Mouse (Mus musculus) Patski (cell line): ENCODE data around the gene Med9. TPM values are rescaled to one million over a fixed set of nuclear protein-coding genes. Genes with fewer than 3 reads are reported as not detected.

Experiments used
- ATAC-seq: fragments of 100-300 bp; one replicate; pipeline ENCODE4 v1.8.0; 2021
- CTCF ChIA-PET: fragments of 350-600 bp; sonication (Branson Sonifier 250); formaldehyde crosslinking; loops from one replicate; lab custom pipeline; 2022; ENCODE audit warnings: inconsistent platforms; lab: Charles Lee
- POLR2A ChIA-PET: fragments of 350-600 bp; sonication (Branson Sonifier 250); formaldehyde crosslinking; loops from one replicate; lab custom pipeline; 2022; ENCODE audit warnings: antibody characterized with exemption, inconsistent platforms; lab: Charles Lee
- DNase-seq: peaks from one replicate; pipeline ENCODE4 v3.0.0-alpha.2; 2011; ENCODE audit warnings: low read depth, low spot score
- H3K27me3 ChIP-seq: fragments of 371-371 bp; one replicate; pipeline ENCODE4 v1.5.1; 2021
- CTCF ChIP-seq: fragments of 100-300 bp; IDR thresholded peaks from one replicate; pipeline ENCODE4 v1.5.1; 2021
- in situ Hi-C: fragments of 300-500 bp; cut with MboI; formaldehyde crosslinking; loops from 3 replicates; pipeline ENCODE4 v1.11.1; 2018; ENCODE audit warnings: low pct_unique_long_range_greater_than_20kb, mixed read lengths
- polyA plus RNA-seq: library from polyadenylated mRNA; unstranded; gene quantifications from one replicate; pipeline ENCODE4 v1.2.3, GENCODE M21; 2021

Med9 gene
- polyA plus RNA-seq, 1 experiment from 2014 or later, result 30.4 TPM

DNA sequence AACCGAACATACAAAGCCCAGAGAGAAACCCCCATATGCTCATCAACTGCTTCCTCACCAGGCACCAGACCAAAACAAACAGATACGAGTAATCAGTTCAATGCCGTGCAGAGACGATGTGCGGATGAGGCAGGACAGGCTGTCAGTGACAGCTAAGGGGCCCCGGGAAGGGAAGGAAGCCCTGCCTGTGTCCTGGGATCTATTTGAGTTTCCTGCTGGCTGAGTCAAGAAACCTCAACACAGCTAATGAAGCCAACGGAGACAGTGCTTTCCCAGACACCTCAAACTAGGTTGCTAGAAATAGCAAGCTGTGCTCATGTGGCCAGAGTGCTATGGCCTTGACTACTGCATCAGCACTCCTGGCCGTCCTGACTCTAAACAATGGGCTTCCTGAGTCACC lies 43.4 kb downstream of the Med9 start:
- no peaks in the 10 kb centered on the region for H3K27me3 ChIP-seq
- ATAC-seq (no peak), DNase-seq (no peak)
- ChIA-PET CTCF (no interaction called here), POLR2A (no interaction called here)
- in situ Hi-C loops, result no loop called here
- TF ChIP-seq CTCF, result no peak

DNA sequence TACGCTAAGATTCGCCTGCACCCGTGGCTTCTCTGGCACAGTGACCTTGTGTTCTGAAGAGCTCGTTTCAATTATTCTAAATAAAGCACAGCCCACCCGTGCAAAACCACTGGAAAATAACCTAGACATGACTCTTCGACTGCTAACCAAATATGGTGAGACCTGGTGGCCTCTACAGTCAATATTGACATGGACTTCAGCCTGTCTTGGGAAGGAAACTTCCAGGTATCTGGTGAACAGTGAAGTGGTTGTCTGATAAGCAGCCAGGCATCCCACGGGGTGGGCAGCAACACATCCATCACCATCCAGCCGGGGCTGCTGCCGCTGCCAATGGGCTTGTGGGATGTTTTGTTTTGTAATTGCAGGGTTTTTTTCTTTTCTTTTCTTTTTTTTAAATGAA lies 46.3 kb downstream of the Med9 start:
- in situ Hi-C loops, result no loop called here
- POLR2A ChIA-PET, result interaction anchor here (0.6 kb wide), 1 partner anchor 1877 kb away, joined by 3 read pairs; no protein-coding TSS in a partner anchor

DNA sequence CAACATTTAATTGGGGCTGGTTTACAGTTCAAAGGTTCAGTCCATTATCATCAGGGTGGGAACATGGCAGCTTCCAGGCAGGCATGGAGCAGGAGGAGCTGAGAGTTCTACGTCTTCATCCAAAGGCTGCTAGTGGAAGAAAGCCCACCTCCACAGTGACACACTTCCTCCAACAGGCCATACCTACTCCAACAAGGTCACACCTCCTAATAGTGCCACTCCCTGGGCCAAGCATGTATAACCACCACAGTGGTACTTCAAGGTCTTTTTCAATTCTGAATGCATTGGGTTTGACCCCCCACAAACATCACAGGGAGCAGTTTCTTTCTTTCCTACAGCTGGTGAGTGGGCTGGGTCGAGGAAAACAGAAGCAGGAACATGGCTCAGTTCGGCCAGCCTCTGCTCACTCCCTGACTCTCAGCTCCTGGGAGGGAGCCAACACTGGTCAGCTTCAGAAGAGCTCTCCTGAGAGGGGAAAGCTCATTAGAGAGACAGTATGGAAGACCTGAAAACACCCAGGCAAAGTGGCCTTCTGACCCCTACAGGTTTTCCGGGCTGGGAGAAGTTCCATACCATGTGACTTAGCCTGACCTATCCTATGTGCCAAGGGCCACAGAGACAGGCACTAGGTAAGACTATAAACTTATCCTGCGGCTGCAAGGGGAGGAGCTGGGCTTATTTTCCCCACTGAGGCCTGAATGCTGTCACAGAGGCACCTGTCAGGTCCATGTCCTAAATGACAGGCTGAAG lies 53.4 kb downstream of the Med9 start:
- ChIA-PET POLR2A (no interaction called here), CTCF (no interaction called here)
- in situ Hi-C loops, result no loop called here
- H3K27me3 ChIP-seq, result no peaks in the 10 kb centered on the region
- ATAC-seq (no peak), DNase-seq (no peak)
- no peak for TF ChIP-seq CTCF

More for the DNA sequence above, 46.3 kb downstream of the Med9 start:
- ATAC-seq (no peak), DNase-seq (no peak)
- CTCF ChIA-PET, result no interaction called here
- no peaks in the 10 kb centered on the region for H3K27me3 ChIP-seq
- TF ChIP-seq CTCF, result no peak

DNA sequence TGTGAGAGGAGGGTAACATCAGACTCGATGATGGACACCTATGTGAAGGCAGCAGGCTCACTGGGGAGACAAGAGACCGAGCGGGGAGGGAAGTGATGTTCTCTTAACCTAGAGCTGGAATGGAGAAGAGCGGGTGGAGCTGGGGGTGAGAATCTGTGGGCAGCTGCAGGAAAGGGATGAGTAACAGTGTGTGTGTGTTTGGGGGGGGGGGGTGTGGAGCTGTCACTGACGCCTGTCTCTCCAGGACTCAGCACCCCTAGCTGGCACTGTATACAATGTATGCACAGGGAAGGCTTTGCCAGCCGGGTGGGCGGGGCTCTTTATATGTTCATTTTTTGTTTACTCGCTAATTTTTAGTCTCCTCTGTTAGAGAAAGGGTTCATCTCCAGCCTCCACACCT lies 55.8 kb downstream of the Med9 start:
- no peak for TF ChIP-seq CTCF
- ATAC-seq (no peak), DNase-seq (no peak)
- CTCF ChIA-PET, result no interaction called here
- H3K27me3 ChIP-seq, result peaks cover 2% of the 10 kb centered on the region
- in situ Hi-C loops, result no loop called here
- POLR2A ChIA-PET, result interaction anchor here (1.0 kb wide), 1 partner anchor 23 kb away, joined by 3 read pairs; no protein-coding TSS in a partner anchor

DNA sequence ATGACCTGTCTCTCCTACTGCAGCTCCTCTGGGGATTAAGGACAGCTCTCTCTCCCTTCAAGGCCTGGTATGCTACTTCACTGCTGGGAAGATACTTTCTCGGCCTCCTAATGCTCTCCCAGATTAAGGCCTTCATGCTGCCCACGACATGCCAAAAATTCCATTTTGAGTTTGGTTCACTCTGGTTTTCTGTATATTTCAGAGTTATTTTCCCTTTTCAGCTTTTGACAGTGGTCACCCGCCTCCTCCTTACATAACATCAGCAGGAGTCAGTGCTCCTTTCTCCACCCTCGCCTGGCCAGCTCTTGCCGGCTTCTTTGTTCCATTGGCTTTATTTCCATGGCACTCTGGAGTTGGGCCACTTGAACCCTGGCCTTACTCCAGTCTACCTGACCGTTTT lies 56.7 kb downstream of the Med9 start:
- no peak for ATAC-seq
- DNase-seq, result no peak
- ChIA-PET POLR2A (interaction anchor here (1.0 kb wide), 1 partner anchor 24 kb away, joined by 3 read pairs; no protein-coding TSS in a partner anchor), CTCF (no interaction called here)
- in situ Hi-C loops, result no loop called here
- TF ChIP-seq CTCF, result no peak
- peaks cover 2% of the 10 kb centered on the region for H3K27me3 ChIP-seq

DNA sequence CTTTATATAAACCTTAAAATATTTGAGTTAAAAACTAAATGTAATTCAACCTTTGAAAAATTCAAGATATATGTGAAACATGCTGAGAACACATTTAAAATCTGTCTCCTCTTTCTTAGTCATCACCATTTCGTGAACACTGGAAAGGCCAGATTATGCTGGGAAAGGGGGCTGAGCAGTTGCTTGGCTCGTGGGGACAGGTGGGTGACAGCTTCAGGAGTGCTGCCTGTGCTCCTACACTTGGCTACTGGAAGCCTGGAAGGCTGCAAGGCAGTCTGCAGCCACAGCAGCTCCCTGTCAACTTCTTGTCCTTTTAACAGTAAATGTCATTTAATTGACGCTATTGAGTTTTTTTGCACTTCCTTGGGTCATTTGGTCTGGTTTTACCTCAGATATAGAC lies 57.9 kb downstream of the Med9 start:
- ATAC-seq, result no peak

DNA sequence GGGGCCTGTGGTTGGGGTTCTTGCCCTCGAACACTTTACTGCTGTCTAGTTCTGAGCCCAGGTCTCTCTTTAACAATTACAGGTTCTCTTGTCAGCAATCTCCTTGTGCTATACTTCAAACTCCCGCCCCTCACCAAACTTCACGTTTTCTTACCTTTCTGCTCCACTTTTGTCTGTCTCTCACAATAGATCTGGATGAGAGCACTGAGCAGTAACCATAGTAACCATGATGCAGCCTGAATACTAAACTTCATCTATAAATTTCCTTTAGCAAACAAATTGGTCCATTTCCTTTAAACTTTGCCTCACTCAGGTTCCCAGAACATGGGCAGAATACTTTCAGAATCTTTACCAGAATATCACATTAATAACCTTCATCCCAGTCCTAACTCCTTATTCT lies 61.4 kb downstream of the Med9 start:
- in situ Hi-C loops, result no loop called here
- TF ChIP-seq CTCF, result no peak
- ChIA-PET CTCF (no interaction called here), POLR2A (no interaction called here)
- ATAC-seq (no peak), DNase-seq (no peak)
- H3K27me3 ChIP-seq, result peaks cover 2% of the 10 kb centered on the region

More for the DNA sequence above, 57.9 kb downstream of the Med9 start:
- DNase-seq, result no peak
- peaks cover 2% of the 10 kb centered on the region for H3K27me3 ChIP-seq
- in situ Hi-C loops, result no loop called here
- no peak for TF ChIP-seq CTCF
- CTCF ChIA-PET, result no interaction called here
- POLR2A ChIA-PET, result no interaction called here

DNA sequence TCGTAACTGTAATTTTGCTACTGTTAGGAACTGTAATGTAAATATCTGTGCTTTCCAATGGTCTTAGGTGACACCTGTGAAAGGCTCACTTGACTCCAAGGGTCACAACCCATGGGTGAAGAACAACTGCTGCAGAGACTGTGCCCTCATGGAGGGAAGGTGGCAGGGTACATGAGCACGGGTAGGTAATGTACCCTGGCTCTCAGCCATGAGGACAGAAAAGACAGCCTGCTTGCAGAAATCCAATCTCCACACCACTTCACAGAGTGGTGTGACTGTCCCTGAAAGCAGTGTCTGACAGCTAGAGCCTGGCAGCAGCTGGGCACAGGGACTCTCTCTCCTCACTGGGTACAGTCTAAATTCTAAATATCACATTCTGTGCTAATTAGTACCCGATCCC lies 63.5 kb downstream of the Med9 start:
- no peak for ATAC-seq
- peaks cover 2% of the 10 kb centered on the region for H3K27me3 ChIP-seq
- ChIA-PET POLR2A (no interaction called here), CTCF (no interaction called here)
- no peak for TF ChIP-seq CTCF
- in situ Hi-C loops, result no loop called here
- DNase-seq, result no peak

Other genes with a start within 250 kb of the Med9 start
- 0.17 TPM for gene Pld6, start 160.6 kb upstream of the Med9 start, polyA plus RNA-seq
- gene Flcn, start 138.2 kb upstream of the Med9 start, polyA plus RNA-seq, result 41.3 TPM
- 24.8 TPM for gene Nt5m, start 108.8 kb upstream of the Med9 start, polyA plus RNA-seq
- 109 TPM for gene Cops3, start 108.4 kb upstream of the Med9 start, polyA plus RNA-seq
- 1.9 TPM for gene Rasd1, start 16.7 kb downstream of the Med9 start, polyA plus RNA-seq
- gene Pemt, start 98.3 kb downstream of the Med9 start, polyA plus RNA-seq, result 6.9 TPM
- gene Rai1, start 156.8 kb downstream of the Med9 start, polyA plus RNA-seq, result 40.3 TPM